In genomic region chr13:23697491-23698299, GRCm38 (mm10) we compare ENCODE assay signal across 8 mouse cellular contexts. TPM values are rescaled to one million over a fixed set of nuclear protein-coding genes. Genes with fewer than 3 reads are reported as not detected.
A peak's percentile ranks its signal among the peaks of the same experiment; 100 is the strongest.
DNase-seq lines count a peak whose midpoint lies in the region; ATAC-seq and TF ChIP-seq lines count a peak whose summit lies in the region.

No protein-coding gene starts in this region.

- H3K4me3 ChIP-seq in gastrocnemius, adult 2 months, result peak overlapping the region; percentile 78
- peak overlapping the region; percentile 46 for H3K4me3 ChIP-seq in forebrain, embryonic 16.5 days (replicated peaks; ENCODE audit: low read length)
- peak overlapping the region; percentile 50 for H3K4me3 ChIP-seq in intestine, embryonic 14.5 days (ENCODE audit: low read depth, low read length)
- H3K4me3 ChIP-seq in liver, embryonic 14.5 days (ENCODE audit: insufficient read depth in 1 of 2, low read depth in 2 of 2, low read length in 2 of 2), result peak overlapping the region; percentile 55 to 64

- TF ChIP-seq CTCF in gastrocnemius, adult 2 months (IDR thresholded peaks at IDR 0.05), result peak; percentile 79
- TF ChIP-seq CTCF in liver, embryonic 14.5 days (IDR thresholded peaks at IDR 0.05; ENCODE audit: low read depth), result peak; percentile 83

- H3K9me3 ChIP-seq in forebrain, embryonic 16.5 days (ENCODE audit: control insufficient read depth, low read length), result no peaks in the 10 kb centered on the region
- H3K9me3 ChIP-seq in intestine, embryonic 14.5 days (ENCODE audit: control insufficient read depth, low read length), result no peaks in the 10 kb centered on the region
- H3K9me3 ChIP-seq in liver, embryonic 14.5 days (ENCODE audit: control insufficient read depth, low read length), result no peaks in the 10 kb centered on the region

- H3K9ac ChIP-seq in forebrain, embryonic 16.5 days (replicated peaks; ENCODE audit: low read depth, low read length), result peak overlapping the region; percentile 49
- H3K9ac ChIP-seq in intestine, embryonic 14.5 days (ENCODE audit: low read length), result peak overlapping the region; percentile 69
- H3K9ac ChIP-seq in liver, embryonic 14.5 days (replicated peaks), result peak overlapping the region; percentile 94

- TF ChIP-seq EP300 in liver, embryonic 14.5 days (IDR thresholded peaks at IDR 0.05; ENCODE audit: low read depth), result peak; percentile 46

- no peaks in the 10 kb centered on the region for H3K36me3 ChIP-seq in forebrain, embryonic 16.5 days (ENCODE audit: control insufficient read depth, insufficient read depth)
- no peaks in the 10 kb centered on the region for H3K36me3 ChIP-seq in intestine, embryonic 14.5 days (ENCODE audit: control insufficient read depth, insufficient read depth, low read length)
- H3K36me3 ChIP-seq in liver, embryonic 14.5 days (replicated peaks; ENCODE audit: control insufficient read depth, insufficient read depth, low read depth), result no peaks in the 10 kb centered on the region

- ATAC-seq in forebrain, embryonic 16.5 days, result peak; percentile 51
- ATAC-seq in intestine, embryonic 14.5 days (replicated peaks; ENCODE audit: low FRiP score, low TSS enrichment, low read depth), result peak; percentile 81
- peak; percentile 68 for ATAC-seq in liver, embryonic 14.5 days (ENCODE audit: insufficient read depth)

- H3K27me3 ChIP-seq in forebrain, embryonic 16.5 days (replicated peaks; ENCODE audit: control insufficient read depth, insufficient read depth, low read length), result no peaks in the 10 kb centered on the region
- H3K27me3 ChIP-seq in intestine, embryonic 14.5 days (replicated peaks; ENCODE audit: control insufficient read depth, insufficient read depth, low read length), result no peaks in the 10 kb centered on the region
- no peaks in the 10 kb centered on the region for H3K27me3 ChIP-seq in liver, embryonic 14.5 days (ENCODE audit: control insufficient read depth, insufficient read depth, low read length)

- DNase-seq in gastrocnemius, adult 2 months, result peak; percentile 49
- DNase-seq in gastrocnemius, postnatal 10 days, result no peak
- peak; percentile 57 to 69 for DNase-seq in adrenal gland, postnatal 36 days
- DNase-seq in intestine, embryonic 14.5 days (ENCODE audit: low spot score), result peak; percentile 80
- DNase-seq in liver, embryonic 14.5 days (ENCODE audit: low read depth in 3 of 3, low spot score in 3 of 3), result peak; percentile 78 to 86 (median 84)
- DNase-seq in naive thymus-derived CD4-positive, alpha-beta T cell, adult 2 months (ENCODE audit: low read depth), result peak; percentile 85
- peak; percentile 87 for DNase-seq in thymus, postnatal 0 days (ENCODE audit: low spot score)

- H3K4me2 ChIP-seq in forebrain, embryonic 16.5 days (ENCODE audit: low read length), result peak overlapping the region; percentile 65
- H3K4me2 ChIP-seq in intestine, embryonic 14.5 days (ENCODE audit: low read length), result peak overlapping the region; percentile 77
- H3K4me2 ChIP-seq in liver, embryonic 14.5 days (ENCODE audit: low read depth), result peak overlapping the region; percentile 69

- under 1% methylated on average over 22 of the region's 32 CpGs for whole genome bisulfite sequencing in forebrain, embryonic 16.5 days
- 2% methylated on average over 23 of the region's 32 CpGs for WGBS in intestine, embryonic 14.5 days
- under 1% methylated on average over 24 of the region's 32 CpGs for WGBS in liver, embryonic 14.5 days (ENCODE audit: insufficient replicate concordance)

- peak overlapping the region; percentile 80 for H3K27ac ChIP-seq in gastrocnemius, adult 2 months
- H3K27ac ChIP-seq in forebrain, embryonic 16.5 days (ENCODE audit: low read length), result peak overlapping the region; percentile 86
- peak overlapping the region; percentile 91 for H3K27ac ChIP-seq in intestine, embryonic 14.5 days (ENCODE audit: low read depth)
- peak overlapping the region; percentile 100 for H3K27ac ChIP-seq in liver, embryonic 14.5 days

- H3K4me1 ChIP-seq in forebrain, embryonic 16.5 days (replicated peaks; ENCODE audit: control insufficient read depth, insufficient read depth, low read length), result peaks cover 4% of the 10 kb centered on the region
- peaks cover 13% of the 10 kb centered on the region; the same call in 1 of the 2 replicates for H3K4me1 ChIP-seq in intestine, embryonic 14.5 days (replicated peaks; ENCODE audit: control insufficient read depth, insufficient read depth, low read length)
- peaks cover 26% of the 10 kb centered on the region in 2 experiments for H3K4me1 ChIP-seq in liver, embryonic 14.5 days (replicated peaks; ENCODE audit: control insufficient read depth in 2 of 2, insufficient read depth in 2 of 2, low read length in 1 of 2)

- intact Hi-C loops in gastrocnemius, adult 2 months (cut with DNase I), result loop anchor here (5.0 kb wide), 2 partner anchors 75 to 115 kb away; partner anchors contain the start of genes Hist1h1e, Hist1h2be and Hist1h4d

RNA-seq across cellular contexts. Expression of gene Hist1h4c, which starts 0.6 kb away (rescaled TPM):
- 10 to 100 TPM; 49.8 to 61.2 TPM for total RNA-seq in gastrocnemius, adult 2 months (2021)
- total RNA-seq in gastrocnemius, postnatal 10 days (2021), result 100 to 1,000 TPM; 153 to 157 TPM
- total RNA-seq in adrenal gland, postnatal 36 days (2021), result 100 to 1,000 TPM; 101 to 109 TPM
- 2.1 and 2.2 TPM in 2 replicates for polyA plus RNA-seq in forebrain, embryonic 16.5 days (2015; fragmentation: Nextera tagmentation; extraction: Ambion mirVana)
- polyA plus RNA-seq in intestine, embryonic 14.5 days (2014; fragmentation: Nextera tagmentation; extraction: Ambion mirVana), result 6.7 and 10.4 TPM in 2 replicates
- polyA plus RNA-seq in liver, embryonic 14.5 days (2012; rRNA removed), result 3.5 and 6.2 TPM in 2 replicates
- polyA plus RNA-seq in liver, embryonic 14.5 days (2014; fragmentation: Nextera tagmentation; extraction: Ambion mirVana), result 8.5 and 10.1 TPM in 2 replicates
- polyA plus RNA-seq in thymus, postnatal 0 days (2015; fragmentation: Nextera tagmentation; extraction: Ambion mirVana), result 22.4 and 29.5 TPM in 2 replicates

RNA-seq across cellular contexts. Expression of gene Hist1h1t, which starts 2.1 kb away (rescaled TPM):
- not detected for total RNA-seq in gastrocnemius, adult 2 months (2021)
- under 1 TPM; 0.59 to 0.63 TPM for total RNA-seq in gastrocnemius, postnatal 10 days (2021)
- total RNA-seq in adrenal gland, postnatal 36 days (2021), result under 1 TPM; 0.33 to 0.46 TPM
- polyA plus RNA-seq in forebrain, embryonic 16.5 days (2015; fragmentation: Nextera tagmentation; extraction: Ambion mirVana), result not detected in 2 replicates
- 0.27 TPM in 1 of 2 replicates, not detected in the other for polyA plus RNA-seq in intestine, embryonic 14.5 days (2014; fragmentation: Nextera tagmentation; extraction: Ambion mirVana)
- polyA plus RNA-seq in liver, embryonic 14.5 days (2012; rRNA removed), result 0.13 TPM in 1 of 2 replicates, not detected in the other
- not detected in 2 replicates for polyA plus RNA-seq in liver, embryonic 14.5 days (2014; fragmentation: Nextera tagmentation; extraction: Ambion mirVana)
- polyA plus RNA-seq in thymus, postnatal 0 days (2015; fragmentation: Nextera tagmentation; extraction: Ambion mirVana), result not detected in 2 replicates

RNA-seq across cellular contexts. Expression of gene Hfe, which starts 13.0 kb away (rescaled TPM):
- total RNA-seq in gastrocnemius, adult 2 months (2021), result 10 to 100 TPM; 16.0 to 18.7 TPM
- 1 to 10 TPM; 8.1 to 9.5 TPM for total RNA-seq in gastrocnemius, postnatal 10 days (2021)
- total RNA-seq in adrenal gland, postnatal 36 days (2021), result 10 to 100 TPM; 29.2 to 49.8 TPM
- polyA plus RNA-seq in forebrain, embryonic 16.5 days (2015; fragmentation: Nextera tagmentation; extraction: Ambion mirVana), result 2.1 and 3.3 TPM in 2 replicates
- polyA plus RNA-seq in intestine, embryonic 14.5 days (2014; fragmentation: Nextera tagmentation; extraction: Ambion mirVana), result 7.2 and 7.8 TPM in 2 replicates
- polyA plus RNA-seq in liver, embryonic 14.5 days (2012; rRNA removed), result 2.8 and 3.4 TPM in 2 replicates
- 10.8 and 12.2 TPM in 2 replicates for polyA plus RNA-seq in liver, embryonic 14.5 days (2014; fragmentation: Nextera tagmentation; extraction: Ambion mirVana)
- 9.4 and 9.7 TPM in 2 replicates for polyA plus RNA-seq in thymus, postnatal 0 days (2015; fragmentation: Nextera tagmentation; extraction: Ambion mirVana)

RNA-seq across cellular contexts. Expression of gene Hist1h2bc, which starts 13.7 kb away (rescaled TPM):
- 10 to 100 TPM; 59.1 to 76.4 TPM for total RNA-seq in gastrocnemius, adult 2 months (2021)
- total RNA-seq in gastrocnemius, postnatal 10 days (2021), result 10 to 100 TPM; 87.0 to 92.4 TPM
- total RNA-seq in adrenal gland, postnatal 36 days (2021), result 100 to 1,000 TPM; 138 to 161 TPM
- 27.2 and 35.5 TPM in 2 replicates for polyA plus RNA-seq in forebrain, embryonic 16.5 days (2015; fragmentation: Nextera tagmentation; extraction: Ambion mirVana)
- polyA plus RNA-seq in intestine, embryonic 14.5 days (2014; fragmentation: Nextera tagmentation; extraction: Ambion mirVana), result 46.3 and 57.5 TPM in 2 replicates
- polyA plus RNA-seq in liver, embryonic 14.5 days (2012; rRNA removed), result 67.1 and 79.7 TPM in 2 replicates
- polyA plus RNA-seq in liver, embryonic 14.5 days (2014; fragmentation: Nextera tagmentation; extraction: Ambion mirVana), result 104 and 106 TPM in 2 replicates
- 61.5 and 62.8 TPM in 2 replicates for polyA plus RNA-seq in thymus, postnatal 0 days (2015; fragmentation: Nextera tagmentation; extraction: Ambion mirVana)

RNA-seq across cellular contexts. Expression of gene Hist1h2ac, which starts 13.9 kb away (rescaled TPM):
- under 1 TPM; 0.84 to 0.92 TPM for total RNA-seq in gastrocnemius, adult 2 months (2021)
- total RNA-seq in gastrocnemius, postnatal 10 days (2021), result 1 to 10 TPM; 6.3 to 6.7 TPM
- total RNA-seq in adrenal gland, postnatal 36 days (2021), result 1 to 10 TPM; 3.0 to 3.1 TPM
- 0.80 and 0.83 TPM in 2 replicates for polyA plus RNA-seq in forebrain, embryonic 16.5 days (2015; fragmentation: Nextera tagmentation; extraction: Ambion mirVana)
- 1.4 and 1.6 TPM in 2 replicates for polyA plus RNA-seq in intestine, embryonic 14.5 days (2014; fragmentation: Nextera tagmentation; extraction: Ambion mirVana)
- 1.5 and 1.8 TPM in 2 replicates for polyA plus RNA-seq in liver, embryonic 14.5 days (2012; rRNA removed)
- 1.1 and 1.3 TPM in 2 replicates for polyA plus RNA-seq in liver, embryonic 14.5 days (2014; fragmentation: Nextera tagmentation; extraction: Ambion mirVana)
- polyA plus RNA-seq in thymus, postnatal 0 days (2015; fragmentation: Nextera tagmentation; extraction: Ambion mirVana), result 1.6 and 2.0 TPM in 2 replicates
